Mouse (Mus musculus) G1E (cell line): ENCODE data around the gene Psmd13. TPM values are rescaled to one million over a fixed set of nuclear protein-coding genes. Genes with fewer than 3 reads are reported as not detected.

ENCODE experiments used
- ATAC-seq: 2 replicates; pipeline ENCODE4 v1.8.0; 2016; ENCODE audit warnings: mild to moderate bottlenecking; ENCODE audit not compliant: insufficient number of reproducible peaks, poor library complexity, low FRiP score, severe bottlenecking; ENCODE audit errors: extremely low read depth
- DNase-seq: peaks from one replicate; pipeline ENCODE4 v3.0.0; 2012; ENCODE audit warnings: low spot score
- H3K27me3 ChIP-seq: 2 replicates; pipeline ENCODE4 v1.6.1; 2012; ENCODE audit warnings: mild to moderate bottlenecking, low read length, inconsistent platforms; ENCODE audit not compliant: insufficient read depth
- H3K36me3 ChIP-seq: replicated peaks from 2 replicates; pipeline ENCODE3; 2012; ENCODE audit warnings: mild to moderate bottlenecking, inconsistent platforms
- H3K4me1 ChIP-seq: 2 replicates; pipeline ENCODE4 v1.6.1; 2012; ENCODE audit warnings: low read depth, low read length, inconsistent platforms, mixed read lengths; ENCODE audit not compliant: insufficient read depth
- H3K4me3 ChIP-seq: 2 replicates; pipeline ENCODE4 v1.5.1; 2012; ENCODE audit warnings: low read depth, mild to moderate bottlenecking, inconsistent platforms, low read length, moderate library complexity, mixed read lengths
- H3K9me3 ChIP-seq: replicated peaks from 2 replicates; pipeline ENCODE4 v1.6.1; 2012; ENCODE audit warnings: inconsistent platforms
- CTCF ChIP-seq: IDR thresholded peaks from 2 replicates; pipeline ENCODE4 v1.5.1; 2012; ENCODE audit warnings: low read depth, low read length, inconsistent platforms, mixed read lengths
- GATA1 ChIP-seq: IDR thresholded peaks from 2 replicates; pipeline ENCODE4 v1.6.1; 2012; ENCODE audit warnings: borderline replicate concordance, low read length, inconsistent platforms, mixed read lengths
- GATA2 ChIP-seq: IDR thresholded peaks from 2 replicates; pipeline ENCODE4 v1.6.1; 2012; ENCODE audit warnings: low read depth, low read length, inconsistent platforms, borderline replicate concordance
- POLR2AphosphoS5 ChIP-seq: IDR thresholded peaks from 2 replicates; pipeline ENCODE4 v1.6.1; 2012; ENCODE audit warnings: low read depth, low read length, inconsistent platforms; ENCODE audit not compliant: insufficient replicate concordance
- TAL1 ChIP-seq: conservative IDR thresholded peaks from 2 replicates; pipeline ENCODE4 v1.6.1; 2012; ENCODE audit warnings: low read depth, low read length, inconsistent platforms, mixed read lengths
- polyA plus RNA-seq: library from polyadenylated mRNA; stranded (reverse); fragments of >175 nt; gene quantifications from 2 replicates; pipeline ENCODE4 v1.2.3, GENCODE M21; 2012
- total RNA-seq, 2 experiments: library from RNA; stranded (forward) in 1 of 2; stranded (reverse) in 1 of 2; fragments of 200-1000 nt in 1 of 2; fragments of >200 nt in 1 of 2; fragmentation: Nextera tagmentation in 1 of 2; gene quantifications; 2 replicates each; pipeline ENCODE4 v1.2.3; 2014 to 2017

Gene Psmd13
- total and polyA plus RNA-seq, 3 experiments, result 70.1 to 195 (median 93.7) TPM

GRCm38 (mm10) chr7:140860728-140861127, 21.0 kb upstream of the Psmd13 start:
- no peak for DNase-seq
- H3K4me3 ChIP-seq, result no peak overlapping the region
- no peaks in the 10 kb centered on the region for H3K9me3 ChIP-seq
- no peaks in the 10 kb centered on the region for H3K27me3 ChIP-seq
- peaks cover 79% of the 10 kb centered on the region for H3K36me3 ChIP-seq
- H3K4me1 ChIP-seq, result peaks cover 37% of the 10 kb centered on the region
- ATAC-seq, result no peak
- TF ChIP-seq CTCF, result no peak

GRCm38 (mm10) chr7:140864761-140865160, 17.0 kb upstream of the Psmd13 start:
- H3K27me3 ChIP-seq, result no peaks in the 10 kb centered on the region
- peaks cover 95% of the 10 kb centered on the region for H3K36me3 ChIP-seq
- TF ChIP-seq POLR2AphosphoS5 (0 out of 2 replicates have a peak, but pooled peaks have one; percentile 38), GATA1 (no peak)
- no peak for DNase-seq
- peaks cover 9% of the 10 kb centered on the region for H3K4me1 ChIP-seq
- no peaks in the 10 kb centered on the region for H3K9me3 ChIP-seq
- no peak for ATAC-seq
- no peak overlapping the region for H3K4me3 ChIP-seq

- no peaks in the 10 kb centered on the region for H3K27me3 ChIP-seq
- no peak for DNase-seq
- H3K4me3 ChIP-seq, result no peak overlapping the region
- H3K36me3 ChIP-seq, result peaks cover 88% of the 10 kb centered on the region
- no peak for TF ChIP-seq GATA2
- TF ChIP-seq GATA1, result no peak
- no peaks in the 10 kb centered on the region for H3K9me3 ChIP-seq
- peaks cover 26% of the 10 kb centered on the region for H3K4me1 ChIP-seq
- ATAC-seq, result no peak
Observed at GRCm38 (mm10) chr7:140874224-140874623, 7.5 kb upstream of the Psmd13 start.

GRCm38 (mm10) chr7:140877364-140877763, 4.4 kb upstream of the Psmd13 start:
- TF ChIP-seq GATA2, result no peak
- no peak for TF ChIP-seq GATA1
- no peak for TF ChIP-seq POLR2AphosphoS5
- H3K36me3 ChIP-seq, result peaks cover 63% of the 10 kb centered on the region

GRCm38 (mm10) chr7:140879355-140879754, 2.4 kb upstream of the Psmd13 start:
- Histone ChIP-seq H3K4me3 (no peak overlapping the region), H3K36me3 (peaks cover 59% of the 10 kb centered on the region), H3K27me3 (no peaks in the 10 kb centered on the region), H3K9me3 (no peaks in the 10 kb centered on the region), H3K4me1 (peaks cover 49% of the 10 kb centered on the region)
- TF ChIP-seq POLR2AphosphoS5 (no peak), TAL1 (no peak), GATA1 (no peak), CTCF (no peak), GATA2 (no peak)
- DNase-seq (no peak), ATAC-seq (no peak)

More at GRCm38 (mm10) chr7:140877364-140877763, 4.4 kb upstream of the Psmd13 start:
- DNase-seq (no peak), ATAC-seq (no peak)
- no peak overlapping the region for H3K4me3 ChIP-seq
- H3K9me3 ChIP-seq, result no peaks in the 10 kb centered on the region
- peaks cover 42% of the 10 kb centered on the region for H3K4me1 ChIP-seq
- H3K27me3 ChIP-seq, result no peaks in the 10 kb centered on the region

GRCm38 (mm10) chr7:140880419-140880818, 1.3 kb upstream of the Psmd13 start:
- no peak for DNase-seq

GRCm38 (mm10) chr7:140880865-140881515, 778 bp upstream of the Psmd13 start:
- peaks cover 59% of the 10 kb centered on the region for H3K36me3 ChIP-seq

More at GRCm38 (mm10) chr7:140880419-140880818, 1.3 kb upstream of the Psmd13 start:
- no peaks in the 10 kb centered on the region for H3K9me3 ChIP-seq
- no peak overlapping the region; the same call in 1 of the 2 replicates for H3K4me3 ChIP-seq
- peaks cover 44% of the 10 kb centered on the region for H3K4me1 ChIP-seq
- peaks cover 58% of the 10 kb centered on the region for H3K36me3 ChIP-seq
- ATAC-seq, result no peak
- TF ChIP-seq POLR2AphosphoS5 (no peak), CTCF (no peak), TAL1 (no peak), GATA2 (no peak), GATA1 (no peak)
- no peaks in the 10 kb centered on the region for H3K27me3 ChIP-seq

More at GRCm38 (mm10) chr7:140880865-140881515, 778 bp upstream of the Psmd13 start:
- Histone ChIP-seq H3K9me3 (no peaks in the 10 kb centered on the region), H3K27me3 (no peaks in the 10 kb centered on the region), H3K4me3 (peak overlapping the region; percentile 90), H3K4me1 (peaks cover 44% of the 10 kb centered on the region)
- ATAC-seq (no peak), DNase-seq (no peak)
- TF ChIP-seq GATA2, result no peak
- TF ChIP-seq GATA1, result no peak
- no peak for TF ChIP-seq POLR2AphosphoS5
- no peak for TF ChIP-seq TAL1
- no peak for TF ChIP-seq CTCF
